Mouse (Mus musculus): Measurements from ENCODE around the gene Snrnp200. TPM values are rescaled to one million over a fixed set of nuclear protein-coding genes. Genes with fewer than 3 reads are reported as not detected.

Snrnp200 gene
- polyA plus RNA-seq, 1 experiment: 92.5 TPM

DNA sequence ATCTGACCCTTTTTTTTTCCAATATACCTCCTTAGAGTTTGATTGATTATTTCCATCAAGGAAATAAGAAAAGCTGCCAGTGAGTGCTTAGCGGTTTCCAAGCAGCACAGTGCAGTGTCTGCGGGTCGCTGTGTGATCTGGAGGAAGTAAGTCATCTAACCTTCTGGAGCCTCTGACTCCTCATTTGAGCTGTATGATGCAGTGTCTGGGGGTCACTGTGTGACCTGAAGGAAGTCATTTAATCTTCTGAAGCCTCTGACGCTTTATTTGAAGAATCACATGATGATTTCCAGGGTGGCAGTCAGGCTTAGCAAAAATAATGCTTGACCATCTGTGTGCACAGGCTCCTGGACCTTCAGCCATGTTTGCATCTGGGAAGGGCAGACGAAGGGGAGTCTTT, 44.6 kb downstream of the Snrnp200 start:
- Histone ChIP-seq H3K36me3 (ENCODE audit: control insufficient read depth, insufficient read depth, low read length) (peaks cover 21% of the 10 kb centered on the region), H3K4me1 (replicated peaks; ENCODE audit: control insufficient read depth, insufficient read depth, low read length) (peaks cover 4% of the 10 kb centered on the region), H3K27ac (ENCODE audit: control insufficient read depth, insufficient read depth, low read length) (no peak overlapping the region), H3K27me3 (ENCODE audit: control insufficient read depth, insufficient read depth, low read length) (no peaks in the 10 kb centered on the region), H3K4me3 (ENCODE audit: control insufficient read depth, insufficient read depth, low read length) (no peak overlapping the region)
- TF ChIP-seq CTCF (IDR thresholded peaks at IDR 0.05; ENCODE audit: borderline replicate concordance, control insufficient read depth, extremely low read depth, insufficient read depth, low read length, poor library complexity) (no peak), POLR2A (IDR thresholded peaks at IDR 0.05; ENCODE audit: control insufficient read depth, extremely low read depth, insufficient read depth, low read length, poor library complexity) (no peak)
- WGBS: 91% methylated on average over 5 of the region's 5 CpGs
- no peak for DNase-seq

DNA sequence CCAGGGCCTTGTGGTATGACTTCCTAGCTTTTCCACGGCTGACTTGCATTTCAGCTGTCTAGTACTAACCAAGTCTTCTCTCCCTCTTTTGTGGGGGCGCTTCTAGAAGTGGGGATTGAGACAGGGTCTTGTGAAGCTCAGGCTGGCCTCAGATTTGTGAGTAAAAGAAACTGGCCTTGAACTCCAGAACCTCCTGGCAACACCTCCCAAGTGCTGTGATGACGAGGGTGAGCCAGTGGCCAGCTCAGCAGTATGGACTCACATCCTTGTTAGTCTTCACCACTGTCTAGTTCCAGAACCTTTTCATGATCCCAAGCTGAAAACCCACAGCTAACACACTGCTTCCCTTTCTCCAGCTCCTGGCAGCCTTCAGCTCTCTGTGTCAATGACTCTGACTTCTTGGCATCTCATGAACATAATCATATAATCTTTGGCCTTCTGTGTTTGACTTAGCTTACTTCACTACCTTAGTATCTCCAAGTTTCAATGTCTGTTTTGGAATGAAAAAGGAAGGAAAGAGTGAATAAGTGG, 46.5 kb downstream of the Snrnp200 start:
- H3K4me1 ChIP-seq (replicated peaks; ENCODE audit: control insufficient read depth, insufficient read depth, low read length): peaks cover 4% of the 10 kb centered on the region
- no peak overlapping the region for H3K27ac ChIP-seq (ENCODE audit: control insufficient read depth, insufficient read depth, low read length)
- peaks cover 39% of the 10 kb centered on the region for H3K36me3 ChIP-seq (ENCODE audit: control insufficient read depth, insufficient read depth, low read length)
- WGBS: 94% methylated on average over 3 of the region's 3 CpGs
- H3K27me3 ChIP-seq (ENCODE audit: control insufficient read depth, insufficient read depth, low read length): no peaks in the 10 kb centered on the region
- TF ChIP-seq CTCF (IDR thresholded peaks at IDR 0.05; ENCODE audit: borderline replicate concordance, control insufficient read depth, extremely low read depth, insufficient read depth, low read length, poor library complexity) (no peak), POLR2A (IDR thresholded peaks at IDR 0.05; ENCODE audit: control insufficient read depth, extremely low read depth, insufficient read depth, low read length, poor library complexity) (no peak)
- no peak overlapping the region for H3K4me3 ChIP-seq (ENCODE audit: control insufficient read depth, insufficient read depth, low read length)
- no peak for DNase-seq

DNA sequence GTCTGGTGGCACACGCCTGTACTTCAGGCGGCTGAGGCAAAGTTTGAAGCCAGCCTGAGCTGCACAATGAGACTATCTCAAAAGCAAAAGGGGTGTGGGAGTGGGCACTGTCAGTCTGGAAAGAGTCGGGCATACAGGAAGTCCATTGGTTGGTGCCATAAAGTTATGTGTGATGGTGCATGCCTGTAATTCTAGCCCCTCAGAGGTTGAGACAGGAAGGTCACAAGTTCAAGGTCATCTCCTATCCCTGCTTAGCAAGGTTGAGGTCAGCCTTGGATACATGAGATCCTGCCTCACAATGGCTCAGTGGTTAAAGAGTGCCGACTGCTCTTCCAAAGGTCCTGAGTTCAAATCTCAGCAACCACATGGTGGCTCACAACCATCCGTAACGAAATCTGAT, 47.1 kb downstream of the Snrnp200 start:
- no peak for DNase-seq
- H3K4me1 ChIP-seq (replicated peaks; ENCODE audit: control insufficient read depth, insufficient read depth, low read length): peaks cover 4% of the 10 kb centered on the region
- 94% methylated on average over 6 of the region's 6 CpGs for WGBS
- no peak overlapping the region for H3K4me3 ChIP-seq (ENCODE audit: control insufficient read depth, insufficient read depth, low read length)
- H3K27ac ChIP-seq (ENCODE audit: control insufficient read depth, insufficient read depth, low read length): no peak overlapping the region
- H3K27me3 ChIP-seq (ENCODE audit: control insufficient read depth, insufficient read depth, low read length): no peaks in the 10 kb centered on the region
- H3K36me3 ChIP-seq (ENCODE audit: control insufficient read depth, insufficient read depth, low read length): peaks cover 39% of the 10 kb centered on the region
- TF ChIP-seq POLR2A (IDR thresholded peaks at IDR 0.05; ENCODE audit: control insufficient read depth, extremely low read depth, insufficient read depth, low read length, poor library complexity): no peak
- no peak for TF ChIP-seq CTCF (IDR thresholded peaks at IDR 0.05; ENCODE audit: borderline replicate concordance, control insufficient read depth, extremely low read depth, insufficient read depth, low read length, poor library complexity)

DNA sequence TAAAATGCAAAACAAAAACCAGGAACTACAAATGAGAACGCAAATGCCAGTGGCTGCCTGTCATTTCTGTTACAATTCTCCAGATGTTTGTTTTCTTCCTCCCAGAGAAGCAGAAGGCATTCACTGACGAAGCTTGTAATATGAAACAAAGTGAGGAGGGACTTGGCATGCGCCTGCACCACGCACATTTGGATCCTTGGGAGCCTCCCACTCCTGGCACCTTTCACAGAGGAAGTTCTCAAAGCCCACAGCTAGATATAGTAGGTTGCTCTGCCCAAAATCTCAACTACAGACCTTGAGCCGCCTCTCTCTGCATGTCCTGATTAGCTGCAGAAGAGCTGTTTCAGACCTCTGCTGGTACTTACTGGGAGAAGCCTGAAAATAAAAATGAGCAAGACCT, 51.2 kb downstream of the Snrnp200 start:
- Histone ChIP-seq H3K36me3 (ENCODE audit: control insufficient read depth, insufficient read depth, low read length) (peaks cover 39% of the 10 kb centered on the region), H3K27ac (ENCODE audit: control insufficient read depth, insufficient read depth, low read length) (no peak overlapping the region), H3K27me3 (ENCODE audit: control insufficient read depth, insufficient read depth, low read length) (no peaks in the 10 kb centered on the region), H3K4me1 (replicated peaks; ENCODE audit: control insufficient read depth, insufficient read depth, low read length) (no peaks in the 10 kb centered on the region), H3K4me3 (ENCODE audit: control insufficient read depth, insufficient read depth, low read length) (no peak overlapping the region)
- DNase-seq: no peak
- 93% methylated on average over 5 of the region's 5 CpGs for WGBS
- TF ChIP-seq POLR2A (IDR thresholded peaks at IDR 0.05; ENCODE audit: control insufficient read depth, extremely low read depth, insufficient read depth, low read length, poor library complexity) (no peak), CTCF (IDR thresholded peaks at IDR 0.05; ENCODE audit: borderline replicate concordance, control insufficient read depth, extremely low read depth, insufficient read depth, low read length, poor library complexity) (no peak)

DNA sequence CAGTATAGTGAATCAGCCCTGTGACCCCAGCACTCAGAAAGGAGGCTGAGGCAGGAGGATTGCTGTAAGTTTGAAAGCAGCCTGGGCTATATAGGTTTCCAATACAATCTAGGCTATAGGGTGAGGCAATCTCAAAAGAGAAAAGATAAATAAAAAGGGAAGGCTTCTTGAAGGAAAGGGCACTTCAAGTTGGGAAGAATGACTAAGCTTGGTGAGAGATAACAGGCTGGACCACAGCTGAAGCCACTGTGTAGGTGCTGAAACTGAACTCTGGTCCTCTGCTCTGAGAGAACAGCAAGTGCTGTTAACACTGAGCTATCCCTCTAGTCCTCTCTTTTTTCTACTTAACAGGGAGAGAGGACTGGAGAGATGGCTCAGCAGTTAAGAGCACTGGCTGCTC, 54.3 kb downstream of the Snrnp200 start:
- no peak for DNase-seq
- Histone ChIP-seq H3K27ac (ENCODE audit: control insufficient read depth, insufficient read depth, low read length) (no peak overlapping the region), H3K4me3 (ENCODE audit: control insufficient read depth, insufficient read depth, low read length) (no peak overlapping the region), H3K27me3 (ENCODE audit: control insufficient read depth, insufficient read depth, low read length) (no peaks in the 10 kb centered on the region), H3K4me1 (replicated peaks; ENCODE audit: control insufficient read depth, insufficient read depth, low read length) (no peaks in the 10 kb centered on the region), H3K36me3 (ENCODE audit: control insufficient read depth, insufficient read depth, low read length) (peaks cover 22% of the 10 kb centered on the region)
- TF ChIP-seq CTCF (IDR thresholded peaks at IDR 0.05; ENCODE audit: borderline replicate concordance, control insufficient read depth, extremely low read depth, insufficient read depth, low read length, poor library complexity) (no peak), POLR2A (IDR thresholded peaks at IDR 0.05; ENCODE audit: control insufficient read depth, extremely low read depth, insufficient read depth, low read length, poor library complexity) (no peak)

DNA sequence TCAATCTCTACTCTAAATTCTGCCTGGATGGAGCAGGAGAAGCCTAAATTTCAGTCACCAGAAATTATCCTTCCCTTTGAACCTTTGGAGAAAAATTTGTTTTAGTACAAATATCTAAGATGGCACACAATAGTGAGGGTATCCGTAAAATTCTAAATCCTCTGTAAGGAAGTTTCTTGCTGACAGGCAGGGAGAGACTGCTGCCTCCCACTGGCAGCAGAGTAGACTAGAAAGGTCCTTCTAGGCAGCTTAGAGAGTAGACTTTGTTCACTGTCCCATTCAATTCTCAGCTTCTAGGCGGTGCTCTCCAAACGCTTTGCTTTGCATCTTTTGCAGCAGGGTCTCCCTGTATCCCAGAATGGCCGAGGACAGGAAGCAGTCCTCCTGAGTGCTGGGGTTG, 59.7 kb downstream of the Snrnp200 start:
- WGBS: 93% methylated on average over 4 of the region's 4 CpGs
- no peak for TF ChIP-seq POLR2A (IDR thresholded peaks at IDR 0.05; ENCODE audit: control insufficient read depth, extremely low read depth, insufficient read depth, low read length, poor library complexity)
- Histone ChIP-seq H3K27me3 (ENCODE audit: control insufficient read depth, insufficient read depth, low read length) (no peaks in the 10 kb centered on the region), H3K36me3 (ENCODE audit: control insufficient read depth, insufficient read depth, low read length) (no peaks in the 10 kb centered on the region), H3K4me1 (replicated peaks; ENCODE audit: control insufficient read depth, insufficient read depth, low read length) (peaks cover 3% of the 10 kb centered on the region), H3K27ac (ENCODE audit: control insufficient read depth, insufficient read depth, low read length) (no peak overlapping the region), H3K4me3 (ENCODE audit: control insufficient read depth, insufficient read depth, low read length) (no peak overlapping the region)
- DNase-seq: no peak
